Mouse (Mus musculus): ENCODE data around the gene Zranb2. TPM values are rescaled to one million over a fixed set of nuclear protein-coding genes. Genes with fewer than 3 reads are reported as not detected.
A peak's percentile ranks its signal among the peaks of the same experiment; 100 is the strongest.

The Zranb2 gene
- polyA plus RNA-seq (2015; fragmentation: Nextera tagmentation; extraction: Ambion mirVana), result 91.8 and 96.4 TPM in 2 replicates

GRCm38 (mm10) chr3:157533964-157534785 lies at the start of gene Zranb2:
Zranb2 (plus strand) TSS chr3:157534160.
- H3K9me3 ChIP-seq (ENCODE audit: control insufficient read depth, low read length), result no peaks in the 10 kb centered on the region
- H3K9ac ChIP-seq (ENCODE audit: low read depth, low read length), result peak within 1 kb of the TSS; percentile 87
- peaks cover 22% of the 10 kb centered on the region for H3K27me3 ChIP-seq (replicated peaks; ENCODE audit: control insufficient read depth, insufficient read depth, low read length)
- peak within 1 kb of the TSS; percentile 84 for H3K4me3 ChIP-seq (ENCODE audit: low read length)
- H3K27ac ChIP-seq (ENCODE audit: low read depth, low read length), result peak within 1 kb of the TSS; percentile 99
- H3K36me3 ChIP-seq (ENCODE audit: control insufficient read depth, insufficient read depth, low read length), result peaks cover 4% of the 10 kb centered on the region; the same call in 1 of the 2 replicates
- peak; percentile 97 for ATAC-seq
- WGBS, result under 1% methylated on average over 89 of the region's 91 CpGs
- H3K4me1 ChIP-seq (ENCODE audit: control insufficient read depth, insufficient read depth, low read depth, low read length), result peaks cover 8% of the 10 kb centered on the region
- peak within 1 kb of the TSS; percentile 58 for H3K4me2 ChIP-seq (ENCODE audit: low read length)

- Histone ChIP-seq H3K27me3 (replicated peaks; ENCODE audit: control insufficient read depth, insufficient read depth, low read length) (no peaks in the 10 kb centered on the region), H3K36me3 (ENCODE audit: control insufficient read depth, insufficient read depth, low read length) (no peaks in the 10 kb centered on the region), H3K4me3 (ENCODE audit: low read length) (no peak overlapping the region), H3K27ac (ENCODE audit: low read depth, low read length) (no peak overlapping the region), H3K9ac (ENCODE audit: low read depth, low read length) (no peak overlapping the region), H3K4me2 (ENCODE audit: low read length) (no peak overlapping the region), H3K4me1 (ENCODE audit: control insufficient read depth, insufficient read depth, low read depth, low read length) (no peaks in the 10 kb centered on the region), H3K9me3 (ENCODE audit: control insufficient read depth, low read length) (no peaks in the 10 kb centered on the region)
- ATAC-seq, result no peak
- WGBS, result 56% methylated on average over 4 of the region's 4 CpGs
Measured at GRCm38 (mm10) chr3:157492043-157492442, 41.9 kb upstream of the Zranb2 start.

- WGBS, result 82% methylated on average over 1 of the region's 1 CpGs
- Histone ChIP-seq H3K9me3 (ENCODE audit: control insufficient read depth, low read length) (0 out of 2 replicates have a peak, but pooled peaks cover 2% of the 10 kb centered on the region), H3K4me2 (ENCODE audit: low read length) (no peak overlapping the region), H3K36me3 (ENCODE audit: control insufficient read depth, insufficient read depth, low read length) (no peaks in the 10 kb centered on the region; the same call in 1 of the 2 replicates), H3K27ac (ENCODE audit: low read depth, low read length) (no peak overlapping the region), H3K9ac (ENCODE audit: low read depth, low read length) (no peak overlapping the region), H3K27me3 (replicated peaks; ENCODE audit: control insufficient read depth, insufficient read depth, low read length) (no peaks in the 10 kb centered on the region), H3K4me1 (ENCODE audit: control insufficient read depth, insufficient read depth, low read depth, low read length) (no peaks in the 10 kb centered on the region), H3K4me3 (ENCODE audit: low read length) (no peak overlapping the region)
- no peak for ATAC-seq
Measured at GRCm38 (mm10) chr3:157502216-157502615, 31.7 kb upstream of the Zranb2 start.

GRCm38 (mm10) chr3:157514116-157514796 lies 19.7 kb upstream of the Zranb2 start:
- Histone ChIP-seq H3K27ac (ENCODE audit: low read depth, low read length) (no peak overlapping the region), H3K36me3 (ENCODE audit: control insufficient read depth, insufficient read depth, low read length) (no peaks in the 10 kb centered on the region), H3K27me3 (replicated peaks; ENCODE audit: control insufficient read depth, insufficient read depth, low read length) (no peaks in the 10 kb centered on the region), H3K4me3 (ENCODE audit: low read length) (no peak overlapping the region), H3K4me2 (ENCODE audit: low read length) (no peak overlapping the region), H3K9ac (ENCODE audit: low read depth, low read length) (no peak overlapping the region), H3K9me3 (ENCODE audit: control insufficient read depth, low read length) (no peaks in the 10 kb centered on the region), H3K4me1 (ENCODE audit: control insufficient read depth, insufficient read depth, low read depth, low read length) (no peaks in the 10 kb centered on the region)
- 75% methylated on average over 5 of the region's 5 CpGs for WGBS
- ATAC-seq, result no peak

GRCm38 (mm10) chr3:157516471-157516870 lies 17.5 kb upstream of the Zranb2 start:
- Histone ChIP-seq H3K27ac (ENCODE audit: low read depth, low read length) (no peak overlapping the region), H3K27me3 (replicated peaks; ENCODE audit: control insufficient read depth, insufficient read depth, low read length) (no peaks in the 10 kb centered on the region), H3K9ac (ENCODE audit: low read depth, low read length) (no peak overlapping the region), H3K9me3 (ENCODE audit: control insufficient read depth, low read length) (no peaks in the 10 kb centered on the region), H3K4me3 (ENCODE audit: low read length) (no peak overlapping the region), H3K4me1 (ENCODE audit: control insufficient read depth, insufficient read depth, low read depth, low read length) (no peaks in the 10 kb centered on the region), H3K4me2 (ENCODE audit: low read length) (no peak overlapping the region), H3K36me3 (ENCODE audit: control insufficient read depth, insufficient read depth, low read length) (no peaks in the 10 kb centered on the region)
- ATAC-seq, result no peak
- 68% methylated on average over 3 of the region's 3 CpGs for WGBS

- no peak overlapping the region for H3K4me2 ChIP-seq (ENCODE audit: low read length)
- H3K9ac ChIP-seq (ENCODE audit: low read depth, low read length), result no peak overlapping the region
- no peak for ATAC-seq
- H3K9me3 ChIP-seq (ENCODE audit: control insufficient read depth, low read length), result no peaks in the 10 kb centered on the region
- WGBS, result 72% methylated on average over 2 of the region's 2 CpGs
- 0 out of 2 replicates have a peak, but pooled peaks cover 3% of the 10 kb centered on the region for H3K27me3 ChIP-seq (replicated peaks; ENCODE audit: control insufficient read depth, insufficient read depth, low read length)
- H3K36me3 ChIP-seq (ENCODE audit: control insufficient read depth, insufficient read depth, low read length), result no peaks in the 10 kb centered on the region
- no peak overlapping the region for H3K4me3 ChIP-seq (ENCODE audit: low read length)
- no peak overlapping the region for H3K27ac ChIP-seq (ENCODE audit: low read depth, low read length)
- H3K4me1 ChIP-seq (ENCODE audit: control insufficient read depth, insufficient read depth, low read depth, low read length), result no peaks in the 10 kb centered on the region
Measured at GRCm38 (mm10) chr3:157517992-157518391, 16.0 kb upstream of the Zranb2 start.

GRCm38 (mm10) chr3:157520433-157520832 lies 13.5 kb upstream of the Zranb2 start:
- Histone ChIP-seq H3K4me2 (ENCODE audit: low read length) (no peak overlapping the region), H3K4me1 (ENCODE audit: control insufficient read depth, insufficient read depth, low read depth, low read length) (no peaks in the 10 kb centered on the region), H3K27ac (ENCODE audit: low read depth, low read length) (no peak overlapping the region), H3K27me3 (replicated peaks; ENCODE audit: control insufficient read depth, insufficient read depth, low read length) (0 out of 2 replicates have a peak, but pooled peaks cover 3% of the 10 kb centered on the region), H3K4me3 (ENCODE audit: low read length) (no peak overlapping the region), H3K9me3 (ENCODE audit: control insufficient read depth, low read length) (no peaks in the 10 kb centered on the region), H3K9ac (ENCODE audit: low read depth, low read length) (no peak overlapping the region), H3K36me3 (ENCODE audit: control insufficient read depth, insufficient read depth, low read length) (no peaks in the 10 kb centered on the region)
- WGBS, result 0% methylated on average over 1 of the region's 1 CpGs
- peak; percentile 80 for ATAC-seq

GRCm38 (mm10) chr3:157523834-157524233 lies 10.1 kb upstream of the Zranb2 start:
- no peaks in the 10 kb centered on the region for H3K36me3 ChIP-seq (ENCODE audit: control insufficient read depth, insufficient read depth, low read length)
- WGBS, result 39% methylated on average over 1 of the region's 1 CpGs
- peaks cover 7% of the 10 kb centered on the region for H3K27me3 ChIP-seq (replicated peaks; ENCODE audit: control insufficient read depth, insufficient read depth, low read length)

GRCm38 (mm10) chr3:157531585-157531984 lies 2.4 kb upstream of the Zranb2 start:
- H3K4me3 ChIP-seq (ENCODE audit: low read length), result no peak overlapping the region
- no peaks in the 10 kb centered on the region for H3K9me3 ChIP-seq (ENCODE audit: control insufficient read depth, low read length)
- H3K27me3 ChIP-seq (replicated peaks; ENCODE audit: control insufficient read depth, insufficient read depth, low read length), result peaks cover 26% of the 10 kb centered on the region
- WGBS, result 70% methylated on average over 2 of the region's 2 CpGs
- peaks cover 8% of the 10 kb centered on the region for H3K4me1 ChIP-seq (ENCODE audit: control insufficient read depth, insufficient read depth, low read depth, low read length)
- H3K27ac ChIP-seq (ENCODE audit: low read depth, low read length), result no peak overlapping the region
- no peak overlapping the region for H3K9ac ChIP-seq (ENCODE audit: low read depth, low read length)
- ATAC-seq, result no peak
- no peak overlapping the region for H3K4me2 ChIP-seq (ENCODE audit: low read length)
- no peaks in the 10 kb centered on the region for H3K36me3 ChIP-seq (ENCODE audit: control insufficient read depth, insufficient read depth, low read length)

More at GRCm38 (mm10) chr3:157523834-157524233, 10.1 kb upstream of the Zranb2 start:
- no peaks in the 10 kb centered on the region for H3K4me1 ChIP-seq (ENCODE audit: control insufficient read depth, insufficient read depth, low read depth, low read length)
- H3K4me3 ChIP-seq (ENCODE audit: low read length), result no peak overlapping the region
- H3K9ac ChIP-seq (ENCODE audit: low read depth, low read length), result no peak overlapping the region
- no peak for ATAC-seq
- no peak overlapping the region for H3K4me2 ChIP-seq (ENCODE audit: low read length)
- H3K27ac ChIP-seq (ENCODE audit: low read depth, low read length), result no peak overlapping the region
- no peaks in the 10 kb centered on the region for H3K9me3 ChIP-seq (ENCODE audit: control insufficient read depth, low read length)

All from hindbrain, embryonic 16.5 days (tissue).